Mouse (Mus musculus) ovary, postnatal 10 days (tissue): ENCODE data around the gene Zdhhc21.

Experiments used
- DNase-seq: peaks from one replicate; pipeline ENCODE4 v3.0.0; 2022; ENCODE audit warnings: low spot score

Zdhhc21 gene

DNA sequence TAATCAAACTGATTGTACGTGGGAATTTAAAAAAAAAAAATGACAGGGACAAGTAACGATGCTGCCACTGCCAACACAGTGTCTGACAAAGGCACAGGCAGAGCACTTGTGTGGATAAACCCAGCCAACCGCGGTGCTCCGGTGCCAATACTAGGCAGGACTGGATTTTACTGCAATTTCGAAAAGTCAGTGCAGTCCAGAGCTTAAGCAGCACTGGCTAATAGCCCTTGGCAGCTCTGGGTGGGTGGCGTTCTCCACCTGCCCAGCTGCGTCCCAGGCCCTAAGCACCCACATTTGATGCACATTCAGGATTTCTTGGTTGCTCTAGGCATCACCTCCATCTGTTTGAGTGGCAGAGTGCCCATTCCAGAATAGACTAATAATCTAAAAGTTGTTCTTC, 3.6 kb upstream of the Zdhhc21 start:
- no peak for DNase-seq

DNA sequence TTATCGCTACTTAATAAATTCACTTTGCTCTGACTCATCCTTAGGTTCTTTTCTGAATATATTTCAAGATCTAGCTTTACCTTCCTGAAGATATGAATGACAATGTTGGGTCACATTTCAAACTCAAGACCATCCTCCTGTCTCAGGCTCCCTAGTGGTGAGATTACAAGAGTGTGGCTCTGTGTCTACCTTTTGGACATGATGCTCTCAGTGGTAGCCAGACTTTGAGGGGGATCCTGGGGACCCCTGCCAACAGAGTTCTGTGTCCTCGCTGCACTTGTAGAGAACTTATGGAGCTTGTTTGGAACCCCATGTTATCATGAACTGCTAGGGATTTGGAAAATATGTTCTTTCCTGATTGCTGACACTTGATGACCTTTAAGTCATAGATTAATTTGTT, 1.7 kb upstream of the Zdhhc21 start:
- no peak for DNase-seq

DNA sequence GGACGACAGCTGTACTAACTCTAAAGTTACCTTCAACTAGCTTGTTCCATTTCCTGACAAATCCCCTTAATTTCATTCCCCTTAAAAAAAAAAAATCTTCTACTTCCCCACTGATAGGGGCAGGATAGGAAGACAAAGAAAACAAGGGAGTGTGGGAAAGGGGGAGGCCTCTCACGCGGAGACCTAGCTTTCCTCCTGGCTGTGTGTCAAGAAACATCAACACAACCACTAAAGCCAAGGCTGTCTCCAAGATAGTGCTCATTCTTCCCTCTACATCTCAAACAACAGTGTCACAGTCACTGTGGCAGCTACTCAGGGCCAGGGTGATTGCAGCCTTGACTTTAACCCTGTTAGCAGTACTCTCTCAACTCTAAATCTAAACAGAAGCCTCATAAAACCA, 808 bp upstream of the Zdhhc21 start:
- DNase-seq: no peak

DNA sequence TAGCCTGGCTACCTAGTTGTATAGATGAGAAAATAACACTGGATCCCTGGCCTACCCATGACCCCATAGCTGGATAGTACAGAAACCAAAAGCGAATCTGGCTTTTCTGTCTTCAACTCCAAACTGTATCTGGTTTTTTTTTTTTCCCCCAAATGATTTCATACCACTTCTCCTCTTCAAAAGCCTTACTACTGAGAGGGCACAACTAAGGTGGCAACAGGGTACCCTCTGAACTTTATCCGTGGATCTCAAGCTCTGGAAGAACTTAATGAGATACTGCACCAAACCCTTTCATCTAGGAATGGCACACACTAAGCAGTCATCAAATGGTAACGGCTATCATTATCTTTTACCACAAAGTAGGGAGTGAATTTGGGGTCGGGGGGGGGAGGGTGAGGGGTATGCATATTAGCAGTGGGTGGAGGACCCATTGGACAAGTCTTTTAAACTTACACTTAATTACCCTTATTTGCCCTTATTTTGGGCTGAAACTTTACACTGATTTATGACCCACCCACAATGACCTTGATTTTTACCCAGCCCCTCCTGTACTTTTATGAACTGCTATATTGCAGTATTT, 1.2 kb downstream of the Zdhhc21 start:
- DNase-seq: no peak

DNA sequence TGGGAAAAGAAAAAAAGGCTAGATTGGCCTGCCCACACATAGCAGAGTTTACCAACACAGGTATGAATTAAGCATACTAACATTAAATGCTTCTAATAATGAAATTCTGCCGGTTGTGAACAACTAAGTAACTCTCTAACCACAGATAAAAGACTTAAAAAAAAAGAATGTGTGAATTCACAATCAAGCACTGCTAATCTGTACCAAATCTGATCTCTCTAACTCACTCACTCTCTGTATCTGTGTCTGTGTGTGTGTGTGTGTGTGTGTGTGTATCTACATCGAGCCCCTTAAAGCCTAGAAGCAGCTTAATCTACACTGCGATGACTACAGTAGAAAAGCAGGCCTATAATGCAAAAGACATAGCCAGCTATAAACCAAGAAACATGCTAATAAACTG, 2.8 kb downstream of the Zdhhc21 start:
- DNase-seq: no peak

DNA sequence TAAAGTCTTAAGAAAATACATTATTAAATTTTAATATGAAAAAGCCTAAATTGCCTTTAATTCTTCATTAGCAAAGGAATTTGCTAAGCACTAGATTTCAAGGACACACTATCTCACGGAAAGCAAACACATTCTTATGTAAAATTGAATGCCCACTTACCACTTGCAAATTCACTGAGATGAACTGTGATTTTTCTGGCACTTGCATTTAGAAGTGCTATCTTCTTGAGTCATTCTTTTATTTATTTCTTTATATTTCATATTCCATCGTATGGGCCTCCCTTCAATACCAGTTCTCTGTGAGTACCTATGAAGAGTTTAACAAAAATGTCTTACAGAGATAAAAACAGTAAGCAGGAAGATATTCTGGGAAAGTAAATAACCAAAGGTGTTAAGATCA, 5.9 kb downstream of the Zdhhc21 start:
- DNase-seq: no peak

DNA sequence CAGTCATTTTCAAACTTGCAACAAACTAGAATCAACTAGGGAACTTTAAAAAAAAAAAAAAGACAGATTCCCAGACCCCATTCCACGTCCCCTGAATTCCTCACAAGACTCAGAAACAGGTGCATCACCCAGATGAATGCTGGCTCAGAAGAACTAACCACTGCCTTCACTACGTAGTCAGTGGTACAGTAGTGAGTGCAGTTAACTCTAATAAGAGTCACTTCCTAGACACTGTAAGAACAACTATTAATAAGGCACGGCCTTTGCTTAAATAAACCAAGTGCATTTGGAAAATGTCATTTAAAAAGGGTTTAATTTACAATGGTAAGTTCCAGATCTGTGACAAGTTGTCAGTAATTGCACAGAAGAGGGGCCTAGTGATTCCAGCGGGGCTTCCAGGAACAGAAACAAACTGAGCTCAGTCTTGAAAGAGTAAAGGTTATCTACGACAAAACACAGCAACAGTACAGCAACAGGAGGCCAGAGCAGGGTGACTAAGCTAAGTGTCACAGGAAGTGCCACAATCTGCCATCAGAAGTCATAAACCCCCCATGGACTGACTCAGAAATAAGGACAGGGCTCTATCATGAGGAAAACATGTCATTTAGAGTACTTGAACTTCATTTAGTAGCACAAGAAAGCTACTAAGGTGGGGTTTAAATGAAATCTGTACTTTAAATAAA, 11.1 kb downstream of the Zdhhc21 start:
- no peak for DNase-seq

DNA sequence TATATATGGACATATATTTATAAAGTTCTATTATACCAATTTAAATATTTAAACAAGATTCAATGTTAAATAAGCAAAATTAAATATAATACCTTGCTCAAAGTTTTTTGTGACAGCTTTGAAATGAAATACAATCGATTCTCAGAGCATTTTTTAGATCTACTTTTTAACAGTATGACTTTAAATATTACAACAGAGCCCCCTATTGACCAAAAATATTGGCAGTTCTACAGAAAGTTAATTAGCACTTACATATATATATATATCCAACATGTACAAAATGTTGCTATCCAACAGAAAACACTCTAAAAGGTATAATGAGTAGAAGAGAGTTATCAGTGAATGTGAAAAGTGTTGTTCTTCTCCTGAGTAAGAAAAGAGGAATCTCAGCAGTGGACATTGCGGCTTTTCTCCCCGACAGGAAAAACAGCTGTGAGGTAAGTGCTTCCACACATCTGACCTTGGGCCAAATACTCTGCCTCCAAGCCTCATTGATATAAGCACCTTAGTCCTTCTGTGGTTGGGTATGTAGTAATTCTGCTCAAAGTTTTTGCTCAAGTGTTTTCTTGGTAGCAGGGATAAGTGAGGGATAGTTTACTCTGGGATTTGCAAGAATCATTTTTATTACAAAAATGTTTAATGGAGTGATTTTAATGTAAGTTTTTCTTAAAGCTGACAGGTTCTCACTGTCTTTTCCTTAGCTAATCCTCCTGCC, 22.1 kb downstream of the Zdhhc21 start:
- no peak for DNase-seq

DNA sequence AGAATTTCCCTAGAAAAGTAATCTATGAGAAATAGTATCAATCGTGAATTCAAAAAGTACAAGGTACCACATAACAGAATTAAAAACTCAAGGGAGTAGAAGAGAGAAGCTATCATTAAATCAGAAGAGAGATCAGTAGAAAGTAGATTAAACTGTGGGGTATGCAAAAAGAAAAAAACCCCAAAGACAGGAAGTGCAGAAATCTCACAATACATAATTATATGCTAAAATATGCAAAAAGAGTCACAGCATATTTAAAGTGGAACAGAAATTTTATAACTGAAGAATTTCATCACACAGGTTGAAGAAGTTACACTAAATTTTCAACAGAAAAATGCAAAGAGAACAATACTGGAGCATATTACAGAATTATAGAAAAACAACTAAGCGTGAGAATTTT, 28.6 kb downstream of the Zdhhc21 start:
- no peak for DNase-seq

DNA sequence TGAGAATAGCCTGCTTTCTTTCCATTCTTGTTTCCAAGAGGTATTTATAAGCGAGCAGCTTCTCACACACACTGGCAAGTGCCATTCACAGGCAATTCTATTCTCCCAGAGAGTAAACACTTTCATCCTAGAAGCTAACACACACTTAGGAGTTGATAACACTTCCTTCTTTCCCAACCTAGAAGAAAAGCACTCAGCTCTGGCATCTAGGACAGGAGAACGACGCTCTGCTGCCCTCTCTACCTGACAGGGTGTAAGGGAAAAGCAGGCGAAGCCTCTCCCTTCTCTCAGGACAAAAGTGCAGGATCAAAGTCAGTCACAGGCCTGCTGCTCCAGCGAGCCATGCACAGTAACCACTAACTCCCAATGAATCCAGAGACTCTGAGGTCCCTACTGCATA, 30.3 kb downstream of the Zdhhc21 start:
- DNase-seq: no peak

DNA sequence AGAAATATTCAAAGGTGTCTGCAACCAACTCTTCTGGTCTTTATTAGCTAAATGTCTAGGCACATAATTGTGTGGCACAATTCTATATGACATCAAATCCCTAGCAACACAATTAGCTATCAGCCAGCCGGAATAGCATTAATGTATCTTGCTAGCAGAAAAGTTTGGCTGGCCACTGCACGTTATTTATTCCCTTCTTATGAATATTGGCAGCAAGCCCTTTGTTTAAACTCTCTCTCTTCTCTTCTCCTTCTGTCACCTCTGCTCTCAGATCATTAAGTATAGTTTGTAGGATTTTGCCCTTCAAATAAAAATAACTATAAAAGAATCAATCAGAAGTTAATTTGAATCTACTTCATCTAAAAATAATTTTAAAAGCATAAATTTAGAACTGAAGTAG, 32.8 kb downstream of the Zdhhc21 start:
- DNase-seq: no peak

DNA sequence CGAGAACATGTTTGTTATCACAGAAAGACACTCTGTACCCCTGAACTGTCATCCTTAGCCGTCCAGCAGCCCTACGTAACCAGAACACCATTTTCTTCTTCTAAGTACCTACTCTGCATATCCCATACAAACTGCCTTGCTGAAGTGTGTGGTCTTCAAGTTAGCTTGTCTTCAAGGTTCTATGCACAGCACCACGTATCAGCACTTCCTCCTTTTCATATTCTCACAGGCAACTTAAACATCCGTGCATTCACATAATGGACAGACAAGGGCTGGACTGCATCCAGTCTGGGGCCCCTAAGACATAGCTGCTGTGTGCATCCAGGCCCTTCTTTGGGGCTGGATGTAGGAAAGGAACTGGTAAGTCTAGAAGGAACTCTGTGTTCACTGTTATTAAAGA, 41.9 kb downstream of the Zdhhc21 start:
- DNase-seq: no peak

DNA sequence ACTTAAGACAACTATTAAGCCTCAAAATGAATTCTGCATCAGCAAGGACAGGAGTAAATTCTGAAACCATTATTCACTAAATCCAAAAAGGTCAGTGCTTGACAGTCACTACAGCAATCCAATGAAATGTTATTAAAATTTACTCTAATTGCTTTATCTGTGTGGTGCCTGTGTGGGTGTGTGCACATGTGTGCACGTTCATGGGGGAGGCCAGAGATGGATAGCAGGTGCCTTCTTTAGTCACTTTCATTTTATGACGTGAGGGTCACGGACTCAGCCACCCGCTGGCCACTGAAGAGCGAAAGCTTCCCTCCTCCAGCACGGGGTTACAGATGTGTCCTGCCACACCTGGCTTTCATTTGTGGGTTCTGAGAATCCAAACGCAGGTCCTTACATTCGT, 43.4 kb downstream of the Zdhhc21 start:
- no peak for DNase-seq

DNA sequence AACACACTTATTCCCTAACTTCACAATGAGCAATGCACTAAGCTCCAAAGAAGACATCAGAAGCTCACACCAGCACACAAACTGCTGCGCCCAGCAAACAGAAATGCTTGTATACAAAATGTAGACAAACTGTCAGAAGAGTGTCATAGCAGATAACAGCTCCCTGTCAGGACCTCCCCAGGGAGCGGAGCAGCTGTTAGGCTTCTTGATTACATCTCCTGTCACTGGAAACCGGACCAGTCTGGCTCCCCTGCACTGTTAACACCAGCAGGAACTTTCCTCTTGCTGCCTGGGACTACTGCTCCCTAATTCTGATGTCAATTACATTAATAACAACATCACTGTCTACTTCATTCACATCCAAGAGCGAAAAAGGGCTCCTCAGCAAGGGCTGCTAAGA, 44.5 kb downstream of the Zdhhc21 start:
- no peak for DNase-seq

DNA sequence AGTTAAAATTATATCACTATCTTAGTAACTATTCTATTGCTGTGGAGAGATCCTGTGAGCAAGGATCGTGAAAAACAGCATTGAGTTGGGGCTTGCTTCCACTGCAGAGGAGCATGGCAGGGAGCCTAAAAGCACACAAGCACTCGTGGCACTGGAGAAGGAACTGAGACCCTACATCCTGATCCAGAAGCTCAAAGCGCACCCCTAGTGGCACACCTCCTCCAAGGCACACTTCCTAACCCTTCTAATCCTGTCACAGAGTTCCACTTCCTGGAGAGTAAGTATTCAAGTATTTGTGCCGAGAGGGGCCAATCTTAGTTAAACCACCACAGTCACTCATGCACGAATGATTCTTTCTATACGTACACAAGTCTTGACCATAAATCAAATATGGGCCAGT, 46.4 kb downstream of the Zdhhc21 start:
- no peak for DNase-seq

DNA sequence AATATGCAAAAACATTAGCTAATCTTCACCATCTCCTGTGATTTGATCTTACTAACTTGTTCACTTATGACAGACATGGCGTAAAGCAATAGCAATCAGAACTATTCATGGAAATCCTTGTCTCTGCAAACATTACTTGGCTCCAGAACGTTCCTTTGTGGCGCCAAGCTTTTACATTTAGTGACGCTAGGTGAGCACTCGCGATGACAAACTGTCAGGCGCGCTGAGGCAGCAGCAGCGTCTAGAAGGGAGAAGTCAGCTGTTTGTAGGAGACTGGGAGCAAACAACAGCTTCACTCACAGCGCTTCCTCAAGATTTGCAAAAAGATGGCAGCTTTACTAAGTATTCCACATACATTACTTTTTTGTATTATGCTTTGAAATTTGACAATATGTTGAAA, 51.9 kb downstream of the Zdhhc21 start:
- no peak for DNase-seq

DNA sequence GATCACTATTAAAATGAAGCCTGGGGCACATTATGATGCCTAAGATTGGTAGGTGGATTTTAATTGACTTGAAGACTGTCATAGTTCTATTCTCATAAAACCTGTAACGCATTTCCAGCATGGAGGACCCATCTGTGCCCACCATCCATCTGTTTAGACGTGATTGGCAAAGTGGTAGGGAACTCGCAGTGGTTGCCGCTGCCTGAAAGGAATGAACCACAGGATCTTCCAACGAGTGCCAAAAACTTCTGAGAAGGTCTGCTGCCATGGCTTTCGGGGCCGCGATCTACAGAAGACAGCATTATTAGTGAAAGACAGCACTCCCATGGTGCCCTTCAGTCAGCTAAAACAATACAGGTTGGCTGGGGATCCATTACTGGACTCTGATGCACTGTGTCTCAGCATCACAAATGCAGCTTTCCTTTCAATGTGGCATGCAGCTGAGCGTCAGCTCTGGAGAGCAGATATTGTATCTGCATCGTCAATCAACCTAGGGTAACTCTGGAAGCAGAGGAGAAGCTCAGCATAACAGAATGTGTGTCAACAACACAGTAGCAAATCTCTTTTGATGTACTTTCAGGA, 53.5 kb downstream of the Zdhhc21 start:
- DNase-seq: no peak

DNA sequence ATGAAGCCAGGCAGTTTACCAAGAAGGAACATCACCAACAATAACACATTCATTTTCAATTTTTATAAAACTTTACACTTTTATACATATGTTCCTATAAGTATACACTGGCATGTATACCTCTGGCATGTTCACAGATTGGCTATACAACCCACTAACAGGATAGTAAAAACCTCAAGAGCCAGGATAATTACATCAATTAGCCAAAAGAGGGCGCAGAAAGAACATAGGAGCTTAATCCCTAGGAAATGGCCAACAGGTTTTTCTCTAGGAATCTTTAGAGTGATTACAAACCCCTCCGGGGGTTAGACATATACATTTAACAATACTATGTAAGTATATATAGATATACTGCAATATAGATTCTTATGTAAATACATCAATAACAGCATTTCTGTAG, 55.7 kb downstream of the Zdhhc21 start:
- DNase-seq: no peak

DNA sequence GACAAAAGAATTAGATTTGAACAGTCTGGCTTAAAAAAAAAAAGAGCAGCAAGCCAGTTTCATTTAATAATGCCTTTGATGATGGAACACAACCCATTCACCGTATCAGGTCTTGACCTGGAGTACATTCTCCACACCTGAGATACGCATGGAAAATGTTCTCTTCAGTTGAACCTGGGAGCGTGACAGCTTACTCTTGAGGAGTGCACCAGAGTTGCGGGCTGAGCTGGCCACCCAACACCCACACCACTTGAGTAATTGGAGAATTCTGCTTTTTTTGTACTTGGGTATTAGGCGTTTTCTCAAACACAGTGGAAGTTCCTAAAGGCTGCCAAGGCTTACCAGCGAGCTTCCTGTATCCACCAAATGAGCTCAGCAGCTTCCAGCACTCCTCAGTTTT, 66.2 kb downstream of the Zdhhc21 start:
- no peak for DNase-seq

DNA sequence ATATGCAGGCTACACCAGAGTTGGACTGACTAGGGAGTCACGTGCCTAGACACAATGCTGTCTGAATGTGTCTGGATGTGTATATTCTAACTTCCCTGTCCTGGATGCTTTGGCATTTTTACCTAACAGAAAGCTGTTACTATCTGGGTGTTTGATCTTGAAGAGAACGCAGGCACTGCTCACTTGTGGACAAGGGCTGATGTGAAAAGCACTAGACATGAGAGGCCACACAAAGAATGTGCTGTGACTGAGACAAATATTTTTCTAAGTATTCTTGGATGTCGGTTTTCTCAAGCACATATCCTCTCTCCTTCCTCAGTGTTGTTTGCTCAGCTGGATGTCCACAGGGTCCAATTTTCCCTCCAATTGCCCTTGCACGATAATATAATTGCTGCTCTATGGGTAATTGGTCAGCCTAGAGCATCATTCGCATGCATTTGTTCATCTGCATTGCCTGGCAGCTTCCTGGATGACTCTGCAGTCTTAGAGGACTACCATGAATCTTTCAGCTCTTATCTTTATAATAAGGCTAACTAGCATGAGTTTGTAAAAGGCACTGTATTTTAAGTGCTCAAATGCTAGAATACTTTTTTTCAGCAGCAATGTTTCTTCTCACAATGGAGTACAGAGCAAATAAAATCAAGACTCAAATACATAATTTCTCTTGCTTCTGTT, 66.7 kb downstream of the Zdhhc21 start:
- DNase-seq: no peak

DNA sequence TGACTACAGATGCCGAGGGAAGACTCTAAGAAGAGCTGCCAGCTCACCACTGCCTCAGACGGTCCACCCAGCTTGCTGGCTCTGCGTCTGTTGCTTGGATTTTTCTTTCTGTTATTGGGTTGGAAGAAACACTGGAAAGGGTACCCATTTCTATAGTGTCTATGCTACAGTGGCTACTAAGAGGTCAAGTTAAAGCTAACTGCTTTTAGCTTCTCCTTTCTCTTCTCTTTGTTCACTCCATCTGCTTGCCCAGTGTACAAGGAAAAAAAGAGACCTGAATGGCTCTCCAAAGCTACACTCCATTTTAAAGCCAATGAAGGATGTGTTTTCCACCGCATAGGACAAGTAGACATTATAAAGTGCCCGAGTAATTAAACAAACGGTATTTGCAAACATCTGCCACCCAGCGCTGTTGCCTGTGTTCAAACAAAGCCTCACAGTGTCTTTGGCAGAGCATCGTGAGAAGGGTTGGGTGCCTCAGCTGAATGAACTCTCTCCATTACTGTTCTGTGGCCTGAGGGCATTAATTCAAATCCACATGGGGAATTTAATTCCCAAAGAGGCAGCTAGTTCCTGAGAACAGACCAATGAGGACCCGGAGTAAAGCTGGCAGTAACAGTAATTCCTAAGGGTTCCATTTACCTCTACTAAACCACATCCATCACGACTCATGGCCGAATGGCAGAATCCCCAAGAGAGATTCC, 94.1 kb downstream of the Zdhhc21 start:
- DNase-seq: no peak

DNA sequence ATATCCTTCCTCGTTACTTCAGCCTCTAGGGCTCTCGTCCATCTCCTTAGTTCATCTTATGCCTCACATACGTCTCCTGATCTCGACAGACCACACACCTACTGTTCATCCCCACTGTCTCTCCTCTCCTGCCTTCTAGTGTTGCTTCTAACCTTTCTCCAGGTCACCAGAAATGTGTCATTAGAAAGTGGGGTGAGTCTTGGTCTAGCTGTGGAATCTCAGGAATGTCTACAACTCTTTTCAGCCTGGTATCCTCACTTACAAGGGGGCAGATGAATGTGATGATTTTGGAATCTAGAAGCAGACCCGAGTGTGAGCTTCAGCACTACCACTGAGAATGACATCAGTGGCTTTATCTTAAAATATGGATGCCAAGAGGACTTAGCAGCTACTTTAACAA, 96.2 kb downstream of the Zdhhc21 start:
- DNase-seq: no peak
